Mouse (Mus musculus) lung, postnatal 25 days (tissue): Measurements from ENCODE around the gene Bicra.

Experiments used
- DNase-seq: peaks from one replicate; pipeline ENCODE4 v3.0.0; 2022; ENCODE audit warnings: low spot score

The Bicra gene

GRCm38 (mm10) chr7:16014521-16015175, 33.1 kb downstream of the Bicra start:
- DNase-seq = no peak

DNA sequence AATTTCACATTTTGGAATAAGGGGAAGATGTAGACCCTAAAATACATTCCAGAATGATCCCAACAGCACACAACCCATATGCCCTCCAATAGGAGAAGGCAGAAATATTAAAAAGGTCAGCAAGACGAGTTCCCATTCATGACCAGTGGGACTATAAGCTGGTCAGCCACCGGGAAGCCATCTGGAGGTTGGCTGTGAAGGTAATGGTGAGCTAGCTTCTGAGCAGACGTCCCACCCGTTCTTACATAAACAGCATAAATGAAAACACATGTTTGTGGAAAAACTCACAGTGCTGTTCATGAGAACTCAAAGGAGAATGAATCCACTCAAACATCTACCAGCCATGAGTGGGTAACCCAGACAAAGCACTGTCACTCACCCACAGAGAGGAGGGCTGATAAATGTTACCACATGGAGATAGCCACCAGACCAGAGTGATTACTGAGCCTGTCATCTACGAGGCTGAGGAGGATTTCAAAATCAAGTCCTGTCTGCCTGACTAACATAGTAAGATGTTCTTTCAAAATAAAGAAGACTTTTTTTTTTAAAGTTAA, 33.9 kb downstream of the Bicra start:
- DNase-seq = no peak

DNA sequence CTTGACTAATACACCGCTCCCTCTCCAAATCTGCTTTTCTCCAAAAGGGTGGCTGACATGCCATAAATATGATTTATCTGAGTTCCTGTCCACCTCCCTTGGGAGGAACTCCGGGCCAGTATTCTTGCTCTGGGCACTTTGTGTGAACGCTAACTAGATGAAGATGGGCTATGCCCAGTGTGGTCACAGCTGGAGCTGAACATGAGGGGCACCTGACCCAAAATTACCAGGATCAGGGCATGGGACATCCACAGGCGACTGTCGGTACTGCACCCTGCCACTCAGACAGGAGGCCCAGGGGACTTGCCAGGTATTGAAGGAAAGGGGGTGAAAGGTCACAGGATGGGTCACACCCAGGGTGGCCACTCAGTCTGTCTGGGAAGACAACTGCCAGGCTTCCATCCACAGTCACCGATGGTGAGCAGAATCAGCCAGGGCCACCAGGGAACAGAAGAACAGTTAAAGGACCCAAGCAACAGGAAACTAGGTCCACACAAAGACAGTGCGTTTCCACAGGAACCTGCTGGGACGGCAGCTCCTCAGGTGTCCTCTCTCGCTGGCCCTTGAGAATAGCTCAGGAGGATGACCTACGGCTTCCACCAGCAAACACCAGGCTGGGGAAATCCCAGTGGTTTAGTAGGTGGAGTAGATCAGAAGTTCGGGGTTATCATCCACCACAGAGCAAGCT, 35.0 kb downstream of the Bicra start:
- DNase-seq = no peak

DNA sequence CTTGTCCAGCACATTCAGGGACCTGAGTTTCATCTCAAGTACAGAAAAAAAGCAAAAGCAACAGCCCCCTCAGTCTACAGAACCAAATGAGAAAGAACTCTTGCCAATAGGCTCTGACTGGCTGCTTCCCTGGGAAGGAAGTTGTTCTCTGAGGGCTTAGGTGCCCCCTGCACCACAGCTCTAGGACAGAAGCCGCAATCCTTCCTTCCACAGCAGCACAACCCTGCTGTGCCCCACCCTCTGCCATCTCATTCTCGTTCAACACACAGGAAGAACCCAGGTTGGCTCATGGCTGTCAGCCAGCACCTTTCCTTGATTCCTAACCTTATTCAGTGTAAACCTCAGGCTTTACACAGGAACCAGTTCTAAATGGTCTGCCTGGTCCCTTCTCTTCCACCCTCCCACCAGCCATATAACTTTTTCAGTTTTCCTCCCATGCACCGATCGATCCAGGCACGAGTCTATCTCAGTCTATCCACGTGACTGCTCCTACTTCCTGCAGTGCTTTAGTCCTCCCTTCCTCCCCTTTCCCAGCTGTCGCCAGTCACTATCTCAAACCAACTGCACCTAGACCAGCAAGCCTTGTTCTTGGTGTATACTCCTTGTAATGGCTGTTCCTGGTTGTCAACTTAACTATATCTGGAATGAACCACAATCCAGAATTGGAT, 36.2 kb downstream of the Bicra start:
- no peak for DNase-seq

- no peak for DNase-seq
Observed at GRCm38 (mm10) chr7:16010649-16011048, 37.1 kb downstream of the Bicra start.

- DNase-seq = no peak
Observed at GRCm38 (mm10) chr7:16009636-16010035, 38.1 kb downstream of the Bicra start.

DNA sequence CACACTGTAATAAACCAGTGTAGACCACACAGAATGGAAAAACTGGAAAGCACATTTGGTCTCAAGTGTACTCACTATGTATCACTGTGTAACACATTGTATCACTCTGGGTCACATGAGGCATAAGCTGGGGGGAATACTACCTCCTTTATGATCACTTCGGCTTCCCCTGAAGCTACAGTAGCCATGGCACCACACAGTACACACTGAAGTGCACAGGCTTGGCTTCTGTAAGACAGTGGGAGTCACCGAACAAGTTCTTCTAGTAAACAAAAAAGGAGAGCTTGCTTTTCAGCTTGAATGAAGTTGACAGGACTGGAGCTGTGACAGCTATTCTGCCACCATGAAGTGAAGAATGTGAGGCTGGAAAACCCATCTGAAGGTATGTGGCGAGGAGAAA, 42.7 kb downstream of the Bicra start:
- no peak for DNase-seq

DNA sequence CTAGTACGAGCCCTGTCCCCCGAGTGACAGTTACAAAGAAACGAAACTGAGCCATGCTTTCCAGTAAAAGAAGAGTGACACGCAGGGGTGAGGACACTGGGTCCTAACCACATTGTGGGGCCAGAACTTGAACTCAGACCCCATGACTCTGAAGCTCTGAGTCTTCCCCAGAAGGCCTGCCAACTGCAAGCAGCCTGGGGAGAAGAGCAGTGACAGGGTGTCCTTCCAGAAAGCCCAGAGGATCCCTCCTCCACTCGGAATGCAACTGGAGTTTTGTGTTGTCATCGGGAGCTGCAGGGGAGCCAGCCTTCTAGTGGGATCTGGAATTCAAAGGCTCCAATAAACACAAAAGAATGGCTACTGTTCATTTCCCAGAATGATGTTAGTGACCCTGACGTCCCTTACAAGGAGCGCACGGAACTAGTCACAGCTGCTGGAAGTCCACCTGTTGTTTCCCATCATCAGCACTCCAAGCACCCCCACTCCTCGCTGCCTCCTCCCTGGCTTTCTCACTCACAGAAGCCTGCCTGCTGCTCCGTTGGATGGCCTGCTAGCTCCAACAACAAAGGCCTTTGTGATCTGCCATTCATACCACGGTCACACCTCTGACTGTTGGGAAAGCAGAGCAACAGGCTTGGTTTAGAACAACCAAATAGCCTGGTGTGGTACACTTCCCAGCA, 43.4 kb downstream of the Bicra start:
- peak; percentile 43 for DNase-seq

- no peak for DNase-seq
Observed at GRCm38 (mm10) chr7:16003032-16003431, 44.7 kb downstream of the Bicra start.

DNA sequence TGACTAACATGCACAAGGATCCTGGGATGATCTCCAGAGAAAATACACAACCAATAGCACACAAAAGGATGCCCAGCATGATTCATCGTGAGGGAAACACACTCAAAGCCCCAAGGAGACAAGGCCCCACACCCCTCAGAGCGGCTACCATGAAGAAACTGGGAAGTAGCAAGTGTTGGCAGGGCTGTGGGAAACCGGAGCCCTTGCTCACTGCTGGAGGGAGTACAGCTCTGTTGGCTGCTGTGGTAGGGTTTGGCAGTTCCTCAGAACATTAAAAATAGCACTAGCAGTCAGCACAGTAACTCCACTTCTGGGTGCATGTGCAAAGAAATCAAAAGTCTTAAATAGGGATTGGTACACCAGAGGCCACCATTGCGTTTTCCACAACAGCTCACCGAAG, 45.5 kb downstream of the Bicra start:
- peak; percentile 69 for DNase-seq

DNA sequence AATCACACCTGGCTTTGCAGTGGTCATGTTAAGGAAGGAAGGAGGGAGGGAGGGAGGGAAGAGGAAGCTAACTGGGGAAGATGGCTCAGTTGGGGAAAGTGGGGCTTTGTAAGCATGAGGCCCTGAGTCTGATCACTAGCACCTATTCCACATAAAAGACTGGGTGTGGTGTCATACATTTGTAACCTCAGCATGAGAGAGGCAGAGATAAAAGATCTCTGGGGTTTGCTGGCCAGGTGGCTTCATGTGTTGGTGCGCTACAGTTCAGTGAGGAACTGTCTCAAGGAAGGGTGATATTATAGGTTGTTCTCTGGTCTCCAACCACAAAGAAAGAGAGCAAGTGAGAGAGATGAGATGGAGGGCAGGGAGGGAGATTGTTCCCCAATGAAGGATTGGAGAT, 46.0 kb downstream of the Bicra start:
- no peak for DNase-seq

DNA sequence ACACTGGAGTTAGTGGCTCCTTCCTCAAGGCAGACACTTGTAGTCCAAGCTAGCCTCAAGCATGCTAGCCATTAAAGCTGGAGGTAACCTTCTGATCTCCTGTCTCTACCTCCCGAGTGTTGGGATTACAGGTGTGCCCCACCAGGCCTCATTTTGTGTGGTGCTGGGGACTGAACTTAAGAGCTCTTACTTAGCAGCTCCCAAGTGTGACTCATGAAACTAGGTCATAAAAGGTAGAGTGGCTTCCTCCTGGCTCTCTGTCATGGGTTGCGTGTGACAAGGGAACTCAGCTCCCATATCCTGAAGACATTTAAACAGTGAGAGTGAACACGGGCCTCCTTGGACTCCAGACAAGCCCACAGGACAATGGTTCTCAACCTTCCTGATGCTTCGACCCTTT, 53.9 kb downstream of the Bicra start:
- DNase-seq = no peak

GRCm38 (mm10) chr7:15993152-15993551, 54.6 kb downstream of the Bicra start:
- no peak for DNase-seq

DNA sequence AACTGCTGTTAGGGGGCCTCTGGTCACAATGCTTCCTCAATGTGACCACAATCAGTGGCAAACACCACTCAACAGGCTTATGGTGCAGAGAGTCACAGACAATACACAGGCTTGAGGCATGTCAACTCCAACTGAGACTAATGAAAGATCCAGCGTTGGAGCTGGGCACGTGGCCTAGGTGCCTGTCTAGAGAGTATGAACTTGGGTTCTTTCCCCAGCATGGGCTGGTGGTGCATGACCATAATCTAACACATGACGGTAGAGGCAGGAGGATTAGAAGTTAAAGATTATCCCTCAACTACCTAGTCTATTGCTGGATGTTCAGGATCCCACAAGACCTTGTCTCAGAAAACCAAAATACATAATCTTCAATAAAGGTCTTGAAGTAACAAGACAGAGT, 56.0 kb downstream of the Bicra start:
- no peak for DNase-seq

- DNase-seq = no peak
Observed at GRCm38 (mm10) chr7:15987661-15988356, 59.9 kb downstream of the Bicra start.

DNA sequence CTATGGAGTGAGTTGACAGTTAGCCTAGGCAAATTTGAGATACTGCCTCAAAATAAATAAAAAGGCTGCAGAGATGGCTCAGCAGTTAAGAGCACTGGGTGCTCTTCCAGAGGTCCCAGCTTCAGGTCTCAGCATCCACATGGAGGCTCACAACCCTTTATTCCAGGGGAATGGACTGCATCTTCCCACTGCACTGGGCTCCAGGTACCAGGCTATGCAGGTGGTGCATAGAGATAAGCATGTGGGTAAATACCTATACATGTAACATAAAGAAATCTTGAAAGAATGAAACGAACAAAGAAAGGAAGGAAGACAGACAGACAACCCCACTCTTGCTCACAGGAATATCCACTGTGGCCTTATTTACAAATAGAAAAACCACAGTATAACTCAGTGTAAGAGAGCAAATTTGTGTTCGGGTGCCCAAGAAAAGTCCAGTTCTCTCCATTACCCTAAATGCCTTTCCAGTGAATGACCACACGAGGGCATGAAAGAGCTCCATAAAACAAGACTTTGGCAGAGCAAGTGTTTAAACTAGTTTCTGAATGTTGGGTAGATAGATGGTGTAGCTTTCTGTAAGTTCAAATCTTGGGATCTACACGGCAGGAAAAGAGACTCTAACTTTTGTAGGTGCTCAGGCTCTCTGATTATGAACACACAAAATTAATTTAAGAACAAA, 64.9 kb downstream of the Bicra start:
- DNase-seq = peak; percentile 63

DNA sequence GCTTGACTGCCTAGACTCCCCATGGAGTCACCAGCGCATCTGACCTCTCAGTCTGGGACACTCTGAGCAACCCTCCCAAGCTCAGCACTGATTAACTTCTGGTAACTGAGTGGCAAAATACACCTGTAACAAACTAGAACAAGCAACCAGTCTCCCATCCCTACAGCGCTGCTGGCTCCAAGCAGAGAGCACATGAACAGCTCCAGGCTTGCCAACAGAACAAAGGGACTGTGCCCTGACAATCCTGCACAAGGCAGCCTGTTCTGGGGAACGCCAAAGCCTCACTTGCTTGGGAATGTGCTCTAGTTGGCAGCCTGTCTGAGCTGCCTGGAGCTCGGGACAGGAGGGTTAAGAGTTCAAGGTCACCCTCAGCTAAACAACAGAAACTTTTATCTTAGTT, 66.2 kb downstream of the Bicra start:
- DNase-seq = no peak

DNA sequence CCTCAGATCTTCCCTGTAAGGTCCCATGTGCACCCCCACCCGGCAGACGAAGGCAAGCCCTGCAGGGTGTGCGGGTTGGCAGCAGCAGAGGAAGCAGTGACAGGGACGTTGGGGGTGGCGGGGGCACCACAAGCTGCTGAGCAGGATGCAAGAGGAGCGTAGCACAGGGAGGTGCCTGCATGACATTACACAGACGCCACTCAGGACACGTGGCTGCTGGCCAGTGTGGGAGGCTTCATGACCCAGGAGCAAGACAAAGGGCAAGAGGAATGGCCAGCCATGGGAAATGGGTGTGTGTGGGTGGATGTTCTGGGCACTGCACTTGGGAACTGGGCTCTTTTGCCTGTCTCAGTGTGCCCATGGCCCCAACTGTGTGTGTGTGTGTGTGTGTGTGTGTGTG, 67.5 kb downstream of the Bicra start:
- DNase-seq = peak; percentile 81

- DNase-seq = peak; percentile 62
Observed at GRCm38 (mm10) chr7:15975904-15976303, 71.8 kb downstream of the Bicra start.

- no peak for DNase-seq
Observed at GRCm38 (mm10) chr7:15975451-15975850, 72.3 kb downstream of the Bicra start.

GRCm38 (mm10) chr7:15974712-15975111, 73.0 kb downstream of the Bicra start:
- DNase-seq = peak; percentile 61
